Mouse (Mus musculus): ENCODE results near the gene Scamp3. TPM values are rescaled to one million over a fixed set of nuclear protein-coding genes. Genes with fewer than 3 reads are reported as not detected.

Gene Scamp3
- polyA plus RNA-seq, 1 experiment: 88.5 TPM

- no peak for DNase-seq (ENCODE audit: low read depth, low spot score)
- WGBS: 83% methylated on average over 5 of the region's 5 CpGs
Observed at GRCm38 (mm10) chr3:89221167-89221566, 43.9 kb downstream of the Scamp3 start.

GRCm38 (mm10) chr3:89224796-89225195, 47.5 kb downstream of the Scamp3 start:
- no peak for DNase-seq (ENCODE audit: low read depth, low spot score)
- 81% methylated on average over 11 of the region's 11 CpGs for WGBS

GRCm38 (mm10) chr3:89225321-89225815, 48.1 kb downstream of the Scamp3 start:
- WGBS: 79% methylated on average over 12 of the region's 12 CpGs
- DNase-seq (ENCODE audit: low read depth, low spot score): no peak

- 79% methylated on average over 4 of the region's 4 CpGs for WGBS
- no peak for DNase-seq (ENCODE audit: low read depth, low spot score)
Observed at GRCm38 (mm10) chr3:89225918-89226317, 48.6 kb downstream of the Scamp3 start.

- 76% methylated on average over 11 of the region's 11 CpGs for WGBS
- no peak for DNase-seq (ENCODE audit: low read depth, low spot score)
Observed at GRCm38 (mm10) chr3:89226361-89226760, 49.1 kb downstream of the Scamp3 start.

GRCm38 (mm10) chr3:89226900-89227299, 49.6 kb downstream of the Scamp3 start, which contains the start of gene Mtx1:
TSS of gene Mtx1 (minus strand) at chr3:89227088.
- WGBS: 24% methylated on average over 21 of the region's 21 CpGs
- DNase-seq (ENCODE audit: low read depth, low spot score): no peak

- DNase-seq (ENCODE audit: low read depth, low spot score): no peak
- WGBS: 5% methylated on average over 41 of the region's 41 CpGs
Observed at GRCm38 (mm10) chr3:89227307-89228179, 50.3 kb downstream of the Scamp3 start.

GRCm38 (mm10) chr3:89228180-89228549, 50.9 kb downstream of the Scamp3 start:
- under 1% methylated on average over 20 of the region's 20 CpGs for WGBS
- DNase-seq (ENCODE audit: low read depth, low spot score): no peak

- 43% methylated on average over 10 of the region's 10 CpGs for WGBS
- DNase-seq (ENCODE audit: low read depth, low spot score): no peak
Observed at GRCm38 (mm10) chr3:89228836-89229235, 51.6 kb downstream of the Scamp3 start, which contains the start of gene Muc1. TSS of gene Muc1 (plus strand) at chr3:89229057.

GRCm38 (mm10) chr3:89229276-89229675, 52.0 kb downstream of the Scamp3 start:
- DNase-seq (ENCODE audit: low read depth, low spot score): no peak
- 63% methylated on average over 4 of the region's 4 CpGs for WGBS

- 85% methylated on average over 2 of the region's 2 CpGs for WGBS
- no peak for DNase-seq (ENCODE audit: low read depth, low spot score)
Observed at GRCm38 (mm10) chr3:89230561-89230960, 53.3 kb downstream of the Scamp3 start.

GRCm38 (mm10) chr3:89231345-89231744, 54.1 kb downstream of the Scamp3 start:
- WGBS: 30% methylated on average over 7 of the region's 7 CpGs
- DNase-seq (ENCODE audit: low read depth, low spot score): no peak

- WGBS: 46% methylated on average over 16 of the region's 16 CpGs
- DNase-seq (ENCODE audit: low read depth, low spot score): no peak
Observed at GRCm38 (mm10) chr3:89231772-89232275, 54.6 kb downstream of the Scamp3 start.

Other genes starting within 250 kb of the Scamp3 start
- gene Ash1l, start 226.9 kb upstream of the Scamp3 start, polyA plus RNA-seq (2012; rRNA removed): 3.8 and 6.5 TPM in 2 replicates
- gene Dap3, start 226.3 kb upstream of the Scamp3 start, polyA plus RNA-seq (2012; rRNA removed): 44.8 and 46.9 TPM in 2 replicates
- 43.8 and 48.1 TPM in 2 replicates for gene Rusc1, start 84.2 kb upstream of the Scamp3 start, polyA plus RNA-seq (2012; rRNA removed)
- gene Gm43738, start 76.4 kb upstream of the Scamp3 start, polyA plus RNA-seq (2012; rRNA removed): not detected in 2 replicates
- 160 and 206 TPM in 2 replicates for gene Fdps, start 75.5 kb upstream of the Scamp3 start, polyA plus RNA-seq (2012; rRNA removed)
- 181 and 448 TPM in 2 replicates for gene Pklr, start 41.3 kb upstream of the Scamp3 start, polyA plus RNA-seq (2012; rRNA removed)
- gene Hcn3, start 17.3 kb upstream of the Scamp3 start, polyA plus RNA-seq (2012; rRNA removed): 0.48 and 0.52 TPM in 2 replicates
- 41.1 and 53.0 TPM in 2 replicates for gene Clk2, start 12.7 kb upstream of the Scamp3 start, polyA plus RNA-seq (2012; rRNA removed)
- 23.0 and 30.1 TPM in 2 replicates for gene Fam189b, start 5.7 kb downstream of the Scamp3 start, polyA plus RNA-seq (2012; rRNA removed)
- gene Gba, start 25.5 kb downstream of the Scamp3 start, polyA plus RNA-seq (2012; rRNA removed): 88.5 and 99.3 TPM in 2 replicates
- 20.8 and 22.8 TPM in 2 replicates for gene Thbs3, start 37.7 kb downstream of the Scamp3 start, polyA plus RNA-seq (2012; rRNA removed)
- gene Mtx1, start 49.6 kb downstream of the Scamp3 start, polyA plus RNA-seq (2012; rRNA removed): 171 and 186 TPM in 2 replicates
- gene Muc1, start 51.6 kb downstream of the Scamp3 start, polyA plus RNA-seq (2012; rRNA removed): 0.99 and 1.6 TPM in 2 replicates
- gene Krtcap2, start 68.5 kb downstream of the Scamp3 start, polyA plus RNA-seq (2012; rRNA removed): 170 and 221 TPM in 2 replicates
- gene Trim46, start 68.8 kb downstream of the Scamp3 start, polyA plus RNA-seq (2012; rRNA removed): 2.1 TPM in 2 replicates
- 355 and 356 TPM in 2 replicates for gene Dpm3, start 81.9 kb downstream of the Scamp3 start, polyA plus RNA-seq (2012; rRNA removed)
- gene Slc50a1, start 93.1 kb downstream of the Scamp3 start, polyA plus RNA-seq (2012; rRNA removed): 108 and 123 TPM in 2 replicates
- gene Efna1, start 103.7 kb downstream of the Scamp3 start, polyA plus RNA-seq (2012; rRNA removed): 78.0 and 93.8 TPM in 2 replicates
- 6.0 and 7.4 TPM in 2 replicates for gene Efna3, start 145.5 kb downstream of the Scamp3 start, polyA plus RNA-seq (2012; rRNA removed)
- 14.5 and 14.6 TPM in 2 replicates for gene Efna4, start 160.6 kb downstream of the Scamp3 start, polyA plus RNA-seq (2012; rRNA removed)
- gene Adam15, start 172.5 kb downstream of the Scamp3 start, polyA plus RNA-seq (2012; rRNA removed): 59.4 and 68.5 TPM in 2 replicates
- 0.15 and 0.60 TPM in 2 replicates for gene Dcst2, start 184.5 kb downstream of the Scamp3 start, polyA plus RNA-seq (2012; rRNA removed)
- 3.1 and 6.7 TPM in 2 replicates for gene Dcst1, start 187.8 kb downstream of the Scamp3 start, polyA plus RNA-seq (2012; rRNA removed)
- 92.6 and 151 TPM in 2 replicates for gene Zbtb7b, start 217.3 kb downstream of the Scamp3 start, polyA plus RNA-seq (2012; rRNA removed)
- not detected in 2 replicates for gene Lenep, start 225.3 kb downstream of the Scamp3 start, polyA plus RNA-seq (2012; rRNA removed)
- 40.7 and 48.2 TPM in 2 replicates for gene Flad1, start 234.4 kb downstream of the Scamp3 start, polyA plus RNA-seq (2012; rRNA removed)
- 37.2 and 50.9 TPM in 2 replicates for gene Cks1b, start 240.9 kb downstream of the Scamp3 start, polyA plus RNA-seq (2012; rRNA removed)
- gene Shc1, start 241.0 kb downstream of the Scamp3 start, polyA plus RNA-seq (2012; rRNA removed): 60.3 and 84.0 TPM in 2 replicates